Mouse (Mus musculus): ENCODE data around the gene Lrrc49. TPM values are rescaled to one million over a fixed set of nuclear protein-coding genes. Genes with fewer than 3 reads are reported as not detected.

The Lrrc49 gene
- polyA plus RNA-seq, 1 experiment from 2014 or later = 16.8 TPM

GRCm38 (mm10) chr9:60561641-60562289 is 126.2 kb downstream of the Lrrc49 start:
- ATAC-seq (replicated peaks; ENCODE audit: low FRiP score) = no peak
- 31% methylated on average over 9 of the region's 9 CpGs for WGBS
- Histone ChIP-seq H3K27me3 (no peaks in the 10 kb centered on the region), H3K27ac (peak overlapping the region; percentile 86), H3K36me3 (no peaks in the 10 kb centered on the region), H3K4me2 (peak overlapping the region; percentile 64), H3K9me3 (replicated peaks) (no peaks in the 10 kb centered on the region), H3K4me1 (peaks cover 41% of the 10 kb centered on the region), H3K9ac (no peak overlapping the region), H3K4me3 (replicated peaks) (peak overlapping the region; percentile 23)

GRCm38 (mm10) chr9:60558507-60558906 is 129.5 kb downstream of the Lrrc49 start:
- Histone ChIP-seq H3K4me3 (replicated peaks) (no peak overlapping the region), H3K4me1 (peaks cover 33% of the 10 kb centered on the region), H3K9me3 (replicated peaks) (no peaks in the 10 kb centered on the region), H3K27me3 (no peaks in the 10 kb centered on the region), H3K36me3 (no peaks in the 10 kb centered on the region), H3K4me2 (no peak overlapping the region), H3K9ac (no peak overlapping the region), H3K27ac (no peak overlapping the region)
- ATAC-seq (replicated peaks; ENCODE audit: low FRiP score) = no peak
- 83% methylated on average over 3 of the region's 3 CpGs for WGBS

GRCm38 (mm10) chr9:60551238-60551637 is 136.7 kb downstream of the Lrrc49 start:
- Histone ChIP-seq H3K4me3 (replicated peaks) (no peak overlapping the region), H3K4me1 (no peaks in the 10 kb centered on the region), H3K4me2 (no peak overlapping the region), H3K27me3 (no peaks in the 10 kb centered on the region), H3K9me3 (replicated peaks) (no peaks in the 10 kb centered on the region), H3K27ac (no peak overlapping the region), H3K9ac (no peak overlapping the region), H3K36me3 (no peaks in the 10 kb centered on the region)
- WGBS = 90% methylated on average over 4 of the region's 4 CpGs
- ATAC-seq (replicated peaks; ENCODE audit: low FRiP score) = no peak

GRCm38 (mm10) chr9:60548182-60548581 is 139.8 kb downstream of the Lrrc49 start:
- H3K4me1 ChIP-seq = peaks cover 6% of the 10 kb centered on the region; the same call in 1 of the 2 replicates
- ATAC-seq (replicated peaks; ENCODE audit: low FRiP score) = 0 out of 2 replicates have a peak, but pooled peaks have one; percentile 22

GRCm38 (mm10) chr9:60546169-60546568 is 141.8 kb downstream of the Lrrc49 start:
- 74% methylated on average over 2 of the region's 2 CpGs for WGBS
- Histone ChIP-seq H3K4me1 (peaks cover 6% of the 10 kb centered on the region; the same call in 1 of the 2 replicates), H3K36me3 (no peaks in the 10 kb centered on the region), H3K9ac (no peak overlapping the region), H3K9me3 (replicated peaks) (no peaks in the 10 kb centered on the region), H3K27ac (no peak overlapping the region), H3K27me3 (no peaks in the 10 kb centered on the region), H3K4me3 (replicated peaks) (no peak overlapping the region), H3K4me2 (no peak overlapping the region)
- no peak for ATAC-seq (replicated peaks; ENCODE audit: low FRiP score)

More at GRCm38 (mm10) chr9:60548182-60548581, 139.8 kb downstream of the Lrrc49 start:
- WGBS = 28% methylated on average over 4 of the region's 4 CpGs
- no peaks in the 10 kb centered on the region for H3K27me3 ChIP-seq
- no peak overlapping the region for H3K4me2 ChIP-seq
- H3K4me3 ChIP-seq (replicated peaks) = no peak overlapping the region
- no peak overlapping the region for H3K27ac ChIP-seq
- no peaks in the 10 kb centered on the region for H3K9me3 ChIP-seq (replicated peaks)
- H3K9ac ChIP-seq = no peak overlapping the region
- H3K36me3 ChIP-seq = no peaks in the 10 kb centered on the region

GRCm38 (mm10) chr9:60545361-60546096 is 142.4 kb downstream of the Lrrc49 start:
- no peaks in the 10 kb centered on the region for H3K27me3 ChIP-seq
- no peak overlapping the region for H3K9ac ChIP-seq
- no peak overlapping the region for H3K4me3 ChIP-seq (replicated peaks)
- H3K9me3 ChIP-seq (replicated peaks) = no peaks in the 10 kb centered on the region
- WGBS = 79% methylated on average over 13 of the region's 13 CpGs
- no peaks in the 10 kb centered on the region for H3K36me3 ChIP-seq
- ATAC-seq (replicated peaks; ENCODE audit: low FRiP score) = no peak
- no peak overlapping the region for H3K4me2 ChIP-seq
- H3K4me1 ChIP-seq = peaks cover 6% of the 10 kb centered on the region; the same call in 1 of the 2 replicates
- H3K27ac ChIP-seq = no peak overlapping the region

- Histone ChIP-seq H3K4me1 (peaks cover 6% of the 10 kb centered on the region; the same call in 1 of the 2 replicates), H3K36me3 (no peaks in the 10 kb centered on the region), H3K4me3 (replicated peaks) (no peak overlapping the region), H3K4me2 (no peak overlapping the region), H3K27me3 (no peaks in the 10 kb centered on the region), H3K9ac (no peak overlapping the region), H3K27ac (no peak overlapping the region), H3K9me3 (replicated peaks) (no peaks in the 10 kb centered on the region)
- WGBS = 43% methylated on average over 7 of the region's 7 CpGs
- ATAC-seq (replicated peaks; ENCODE audit: low FRiP score) = no peak
These were observed 144.4 kb downstream of the Lrrc49 start for GRCm38 (mm10) chr9:60543422-60544015.

- Histone ChIP-seq H3K27ac (no peak overlapping the region), H3K9me3 (replicated peaks) (no peaks in the 10 kb centered on the region), H3K27me3 (no peaks in the 10 kb centered on the region), H3K4me3 (replicated peaks) (no peak overlapping the region), H3K4me1 (peaks cover 28% of the 10 kb centered on the region), H3K4me2 (peak overlapping the region; percentile 40), H3K36me3 (no peaks in the 10 kb centered on the region), H3K9ac (no peak overlapping the region)
- ATAC-seq (replicated peaks; ENCODE audit: low FRiP score) = no peak
- WGBS = 38% methylated on average over 12 of the region's 12 CpGs
These were observed 157.6 kb downstream of the Lrrc49 start for GRCm38 (mm10) chr9:60530310-60530709.

- Histone ChIP-seq H3K9me3 (replicated peaks) (no peaks in the 10 kb centered on the region), H3K27ac (no peak overlapping the region), H3K27me3 (no peaks in the 10 kb centered on the region), H3K4me1 (peaks cover 34% of the 10 kb centered on the region), H3K36me3 (no peaks in the 10 kb centered on the region), H3K9ac (no peak overlapping the region), H3K4me3 (replicated peaks) (no peak overlapping the region), H3K4me2 (no peak overlapping the region)
- ATAC-seq (replicated peaks; ENCODE audit: low FRiP score) = no peak
- 68% methylated on average over 10 of the region's 10 CpGs for WGBS
These were observed 158.4 kb downstream of the Lrrc49 start for GRCm38 (mm10) chr9:60529348-60530243.

- H3K27me3 ChIP-seq = no peaks in the 10 kb centered on the region
- no peak for ATAC-seq (replicated peaks; ENCODE audit: low FRiP score)
- no peak overlapping the region for H3K4me2 ChIP-seq
- H3K9me3 ChIP-seq (replicated peaks) = no peaks in the 10 kb centered on the region
- no peaks in the 10 kb centered on the region for H3K36me3 ChIP-seq
- peaks cover 34% of the 10 kb centered on the region for H3K4me1 ChIP-seq
- 79% methylated on average over 3 of the region's 3 CpGs for WGBS
- H3K4me3 ChIP-seq (replicated peaks) = no peak overlapping the region
- H3K9ac ChIP-seq = no peak overlapping the region
- no peak overlapping the region for H3K27ac ChIP-seq
These were observed 159.7 kb downstream of the Lrrc49 start for GRCm38 (mm10) chr9:60528269-60528668.

- no peaks in the 10 kb centered on the region for H3K36me3 ChIP-seq
- H3K4me1 ChIP-seq = peaks cover 34% of the 10 kb centered on the region
- no peaks in the 10 kb centered on the region for H3K27me3 ChIP-seq
- no peak overlapping the region for H3K4me2 ChIP-seq
- no peak overlapping the region for H3K4me3 ChIP-seq (replicated peaks)
- H3K27ac ChIP-seq = no peak overlapping the region
- H3K9ac ChIP-seq = no peak overlapping the region
- no peak for ATAC-seq (replicated peaks; ENCODE audit: low FRiP score)
- H3K9me3 ChIP-seq (replicated peaks) = no peaks in the 10 kb centered on the region
- 90% methylated on average over 2 of the region's 2 CpGs for WGBS
These were observed 160.1 kb downstream of the Lrrc49 start for GRCm38 (mm10) chr9:60527836-60528235.
